Mouse (Mus musculus) left cerebral cortex, postnatal 36 days (tissue): Measurements from ENCODE around the gene Hacd1. TPM values are rescaled to one million over a fixed set of nuclear protein-coding genes. Genes with fewer than 3 reads are reported as not detected.

ENCODE experiments used
- total RNA-seq, 2 experiments: library from RNA; stranded (reverse); gene quantifications; 2 replicates each; pipeline ENCODE4 v1.2.3; 2021

Gene Hacd1
- total RNA-seq, 2 experiments from 2014 or later = 16.0 to 18.3 TPM

Other genes starting within 250 kb of the Hacd1 start
- gene Stam, start 18.0 kb upstream of the Hacd1 start, total RNA-seq = 10 to 100 TPM; 87.3 to 95.6 TPM
- gene Tmem236, start 118.4 kb upstream of the Hacd1 start, total RNA-seq = under 1 TPM; 0.10 to 0.20 TPM
- gene Mrc1, start 173.3 kb upstream of the Hacd1 start, total RNA-seq = 1 to 10 TPM; 3.5 to 6.5 TPM